Mouse (Mus musculus) activated CD4-positive, CD25-positive, alpha-beta regulatory T cell, adult 9 weeks (primary cell): ENCODE data around the gene Gm21748. TPM values are rescaled to one million over a fixed set of nuclear protein-coding genes. Genes with fewer than 3 reads are reported as not detected.

Experiments
- polyA plus RNA-seq: library from polyadenylated mRNA; unstranded; fragments of 100-300 nt; shearing (Covaris generic); gene quantifications from one replicate; pipeline ENCODE4 v1.2.1, GENCODE M21; 2017

Gene Gm21748
- not detected for polyA plus RNA-seq

DNA sequence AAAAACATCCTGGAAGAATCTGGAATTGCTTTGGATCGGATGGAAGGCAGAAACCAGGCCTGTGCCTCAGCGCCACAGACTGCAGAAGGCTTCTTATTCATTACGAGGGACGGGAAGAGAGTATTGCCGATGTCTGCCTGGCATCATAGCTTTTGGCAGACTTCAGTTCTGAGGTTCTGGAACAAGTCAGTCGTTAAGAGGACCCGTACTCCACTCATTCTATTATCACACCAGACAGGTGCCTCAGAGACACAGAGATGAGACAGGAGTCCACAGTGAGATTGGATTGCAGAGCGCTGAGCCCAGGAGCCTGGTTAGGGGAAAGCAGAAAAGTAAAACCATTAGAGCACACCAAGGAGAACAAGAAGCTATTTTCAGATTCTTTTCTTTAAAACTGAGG lies at the start of gene Gm21748:
Gene Gm21748 (minus strand): TSS at position 101 of the 400 bp plus-strand sequence.

Other genes starting within 250 kb of the Gm21748 start
- gene Gm21860, start 84.4 kb downstream of the Gm21748 start, polyA plus RNA-seq = not detected
- gene Gm47283, start 54.4 kb downstream of the Gm21748 start, polyA plus RNA-seq = not detected